Mouse (Mus musculus): ENCODE data around the gene Slc24a2.

DNA sequence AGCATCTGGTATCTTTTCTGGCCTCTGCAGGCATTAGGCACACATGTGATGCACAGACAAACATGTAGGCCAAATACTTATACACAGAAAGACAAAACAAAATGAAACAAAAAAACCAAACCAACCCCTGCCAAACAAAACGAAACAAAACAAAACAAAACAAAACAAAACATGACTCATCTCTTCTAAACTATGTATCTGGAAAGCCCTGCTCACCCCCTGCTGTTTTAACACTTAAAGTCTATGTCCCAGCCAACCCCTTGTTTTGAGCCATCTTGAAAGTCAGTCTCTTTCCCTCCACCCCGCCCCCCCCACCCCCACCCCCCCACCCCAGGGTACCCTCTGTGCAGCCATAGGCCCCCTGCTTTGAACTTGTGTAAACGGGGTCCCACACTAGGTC, 293.6 kb downstream of the Slc24a2 start:
- TF ChIP-seq CTCF (IDR thresholded peaks at IDR 0.05; ENCODE audit: borderline replicate concordance, extremely low read depth, insufficient read depth, insufficient read length) (no peak), POLR2A (IDR thresholded peaks at IDR 0.05; ENCODE audit: borderline replicate concordance, extremely low read depth, insufficient read depth, insufficient read length, poor library complexity, severe bottlenecking) (no peak)

All from brain, embryonic 14.5 days (tissue).